Mouse (Mus musculus) large intestine, adult 2 months (tissue): ENCODE results near the gene Golga7b. TPM values are rescaled to one million over a fixed set of nuclear protein-coding genes. Genes with fewer than 3 reads are reported as not detected.

Source experiments
- DNase-seq: peaks from one replicate; pipeline ENCODE4 v3.0.0-alpha.2; 2012; ENCODE audit warnings: low read depth, low spot score
- WGBS: fragments of 180-500 bp; shearing (Covaris S2); methylation state at CpG from one replicate; pipeline ENCODE4 v1.1.7; 2018; 5-methylcytosine and 5-hydroxymethylcytosine counted together
- polyA plus RNA-seq: library from polyadenylated mRNA; depleted of rRNA; stranded (reverse); fragments of >200 nt; gene quantifications from 2 replicates; pipeline ENCODE4 v1.2.3, GENCODE M21; 2012

Gene Golga7b
- polyA plus RNA-seq, 1 experiment, result 0.76 TPM

DNA sequence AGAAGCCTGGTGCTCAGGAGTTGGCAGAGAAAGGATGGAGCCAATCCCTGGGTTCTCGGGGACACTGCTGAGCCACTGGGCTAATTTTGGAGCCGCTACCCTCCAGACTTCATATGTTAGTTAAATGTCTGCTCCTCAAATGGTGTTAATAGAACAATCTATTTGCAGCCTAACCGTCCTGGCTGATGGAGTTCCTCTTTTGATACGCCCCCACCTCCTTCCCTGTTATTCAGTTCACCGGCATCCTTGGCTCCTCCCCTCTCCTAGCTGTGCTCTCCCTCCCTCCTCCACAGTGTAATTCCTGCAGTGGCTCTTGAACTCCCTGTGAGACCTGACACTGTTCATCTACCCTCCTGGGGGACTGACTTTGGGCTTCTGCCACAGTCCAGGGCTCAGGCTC, 748 bp upstream of the Golga7b start:
- DNase-seq, result no peak
- 54% methylated on average over 5 of the region's 5 CpGs for WGBS

DNA sequence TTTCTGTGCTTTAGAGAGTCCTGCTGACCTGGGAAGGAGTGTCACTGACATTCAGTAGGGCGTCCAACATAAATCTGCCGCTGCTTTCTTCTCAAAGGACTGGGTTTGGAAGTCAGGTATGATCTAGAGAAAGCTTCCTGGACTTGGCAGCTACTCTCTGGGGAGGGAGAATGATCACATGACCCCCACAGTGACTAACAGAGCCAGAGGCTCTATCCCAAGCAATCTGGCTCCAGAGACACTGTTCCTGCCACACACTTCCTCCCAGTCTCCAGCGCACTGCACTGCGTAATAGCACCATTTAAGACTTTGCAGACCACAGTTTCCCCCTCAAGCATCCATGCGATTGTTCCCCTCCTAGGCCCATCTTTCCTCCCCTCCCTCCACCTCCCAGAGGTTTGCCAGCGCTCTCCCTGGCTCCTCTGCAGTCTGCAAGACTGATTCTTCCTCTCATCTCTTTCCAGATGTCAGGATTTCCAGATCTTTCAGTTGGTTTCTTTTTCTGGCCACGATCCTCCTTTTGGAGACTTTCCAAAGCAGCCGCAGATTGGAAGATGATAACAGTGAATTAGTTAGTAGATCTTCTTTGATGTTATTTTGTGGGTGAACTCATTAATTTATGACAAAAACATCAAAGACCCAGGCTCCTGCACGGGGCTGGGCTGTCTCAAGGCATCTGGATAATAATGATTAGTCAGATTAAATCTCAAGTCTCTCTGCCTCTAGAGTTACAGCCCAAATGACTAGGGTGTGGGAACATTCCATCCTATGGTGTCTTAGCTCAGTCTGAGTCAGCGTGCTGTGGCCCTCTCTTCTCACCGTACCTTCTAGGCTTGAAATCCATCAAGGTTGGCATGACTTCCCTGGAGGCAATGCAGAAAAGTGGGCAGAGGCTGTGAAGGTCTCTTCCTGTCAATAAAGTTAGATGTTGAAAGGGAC, 2.9 kb downstream of the Golga7b start:
- no peak for DNase-seq
- 57% methylated on average over 11 of the region's 11 CpGs for WGBS

DNA sequence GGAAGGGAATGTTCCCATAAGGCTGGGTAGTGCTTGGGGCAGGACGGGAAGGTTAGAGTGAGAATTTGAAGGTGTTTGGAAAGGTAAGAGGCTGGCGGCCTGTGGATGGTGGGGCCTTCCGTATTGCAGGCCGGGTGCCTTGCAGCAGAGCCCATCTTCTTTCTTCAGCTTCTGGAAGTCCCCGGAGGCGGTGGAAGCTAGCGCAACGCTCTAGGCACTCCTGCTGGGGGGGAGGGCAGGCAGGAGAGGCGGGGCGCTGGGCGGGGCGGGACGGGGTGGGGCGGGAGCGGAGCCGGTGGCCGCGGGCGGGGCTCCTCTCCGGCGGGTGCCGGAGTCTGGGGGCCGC, 8.0 kb downstream of the Golga7b start:
- no peak for DNase-seq
- 4% methylated on average over 14 of the region's 23 CpGs for WGBS

DNA sequence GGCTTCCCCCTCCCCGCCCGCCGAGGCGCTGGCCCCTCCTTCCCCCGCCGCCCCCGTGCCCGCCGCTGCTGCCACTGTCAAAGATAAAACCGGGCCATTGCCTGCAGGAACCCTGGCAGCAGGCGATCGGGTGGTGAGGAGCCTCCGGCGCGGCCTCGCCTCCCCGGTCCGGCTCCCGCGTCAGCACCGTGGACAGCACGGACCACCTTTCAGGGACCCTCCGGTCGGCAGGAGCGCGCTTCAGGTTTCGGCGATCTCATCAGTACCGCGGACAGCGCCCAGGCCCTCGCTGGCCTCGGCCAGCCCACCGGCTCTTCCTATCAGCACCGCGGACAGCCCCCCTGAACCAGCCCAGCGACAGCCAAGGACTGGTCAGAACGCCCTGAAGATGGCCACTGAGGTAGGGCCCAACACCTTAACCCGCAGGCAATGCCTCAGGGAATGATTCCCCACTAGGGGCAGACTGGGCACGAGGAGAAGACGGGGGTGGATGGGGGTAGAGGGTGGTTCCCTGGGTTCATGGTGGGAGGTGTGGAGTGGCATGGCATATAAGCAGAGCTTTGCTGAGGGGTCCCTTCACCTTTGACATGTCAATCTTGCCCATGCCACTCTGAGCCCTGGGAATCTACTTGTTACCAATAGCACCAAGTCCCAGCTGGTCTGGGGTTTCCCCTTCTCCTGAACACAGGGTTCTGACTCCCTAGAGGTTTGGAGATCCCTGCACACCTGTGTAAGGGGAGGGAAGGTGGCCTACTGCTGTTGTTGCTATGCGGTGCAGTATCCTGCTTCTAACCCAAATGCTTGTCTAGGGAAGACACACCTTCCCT, 8.6 kb downstream of the Golga7b start:
- DNase-seq, result no peak
- WGBS, result 3% methylated on average over 37 of the region's 42 CpGs

DNA sequence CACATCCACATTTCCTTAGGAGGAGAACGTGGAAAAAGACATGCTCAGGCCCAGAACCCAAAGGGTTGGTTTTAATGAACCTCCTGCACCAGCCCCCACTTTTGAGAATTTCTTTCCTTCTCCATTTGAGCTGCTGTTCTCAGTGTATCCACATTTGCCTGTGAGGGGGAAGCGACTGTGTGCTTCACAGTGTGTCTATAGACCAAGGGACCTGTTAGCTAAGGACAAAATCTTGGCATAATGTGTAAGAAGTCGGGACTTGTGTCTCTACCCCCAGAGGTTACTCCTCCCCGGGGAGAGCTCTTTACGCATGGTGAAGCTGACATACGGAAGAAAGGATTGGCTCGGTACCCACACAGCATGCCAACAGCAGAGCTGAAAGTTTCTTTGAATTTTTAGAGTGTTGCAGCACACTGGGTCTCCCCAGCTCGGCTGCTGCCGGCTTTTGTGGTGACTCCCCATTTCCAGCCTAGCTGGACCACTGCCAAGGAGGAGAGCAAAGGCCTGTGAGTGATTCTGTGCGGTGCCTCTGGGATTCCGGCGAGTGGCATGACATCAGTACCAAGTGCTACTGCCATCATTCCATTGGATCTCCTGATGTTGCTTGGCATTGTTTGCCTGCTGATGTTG, 9.4 kb downstream of the Golga7b start:
- no peak for DNase-seq
- WGBS, result 82% methylated on average over 12 of the region's 12 CpGs

DNA sequence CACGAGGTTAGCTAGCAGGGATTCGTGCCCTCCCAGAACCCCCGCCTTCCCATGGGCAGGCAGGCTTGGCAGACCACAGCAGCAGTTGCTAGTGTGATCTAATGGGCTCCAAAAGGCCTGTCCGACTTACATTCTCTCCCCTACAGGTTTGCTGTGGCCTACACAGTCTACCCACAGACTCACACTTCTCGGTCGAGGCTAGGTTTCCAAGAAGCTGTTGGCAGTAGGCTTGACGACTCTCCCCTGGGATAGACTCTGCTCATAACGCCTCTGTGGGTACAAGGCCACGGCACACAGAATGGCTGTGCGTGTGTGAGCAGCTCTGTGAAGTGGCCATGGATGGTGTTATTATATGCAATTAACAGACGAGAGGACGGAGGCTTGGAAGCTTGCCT, 9.9 kb downstream of the Golga7b start:
- WGBS, result 83% methylated on average over 12 of the region's 12 CpGs
- DNase-seq, result no peak

DNA sequence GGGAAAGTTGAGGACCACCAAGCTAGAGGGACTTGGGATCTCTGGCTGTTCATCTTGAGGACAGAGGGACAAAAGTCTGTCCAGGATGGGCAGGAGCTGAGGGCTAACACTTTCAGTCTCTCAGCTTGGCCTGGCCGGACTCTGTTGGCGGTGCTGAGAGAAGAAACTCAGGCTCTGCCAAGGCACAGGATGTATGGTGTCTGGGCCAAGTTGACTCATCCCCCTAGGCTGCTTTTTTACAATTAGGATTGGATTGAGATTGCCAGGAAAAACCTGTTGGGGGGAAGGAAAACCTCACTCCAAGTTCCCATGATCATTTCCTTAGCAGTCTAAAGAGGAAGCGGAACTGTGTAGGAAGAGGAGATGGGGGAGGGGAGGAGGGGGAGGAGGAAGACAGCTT, 10.7 kb downstream of the Golga7b start:
- no peak for DNase-seq
- 69% methylated on average over 3 of the region's 3 CpGs for WGBS

DNA sequence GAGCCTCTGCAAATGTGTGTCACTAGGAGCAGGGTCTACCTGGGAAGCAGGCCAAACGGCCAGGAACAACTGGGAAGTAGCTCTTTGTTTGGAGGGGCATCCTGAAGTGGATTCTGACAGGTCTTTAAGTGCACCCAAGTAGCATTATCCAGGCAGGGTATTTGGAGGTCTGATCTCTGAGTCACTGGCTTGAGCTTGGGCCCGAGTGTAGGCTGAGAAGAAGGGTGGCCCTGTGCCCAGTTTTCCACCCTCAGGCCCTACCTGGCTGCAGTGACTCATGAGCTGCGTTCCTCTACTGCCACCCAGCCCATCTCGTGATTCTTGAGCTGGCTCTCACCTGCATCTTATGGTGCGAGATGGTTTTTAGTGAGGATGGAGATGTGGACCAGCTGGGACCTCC, 11.2 kb downstream of the Golga7b start:
- 41% methylated on average over 5 of the region's 5 CpGs for WGBS
- DNase-seq, result no peak

DNA sequence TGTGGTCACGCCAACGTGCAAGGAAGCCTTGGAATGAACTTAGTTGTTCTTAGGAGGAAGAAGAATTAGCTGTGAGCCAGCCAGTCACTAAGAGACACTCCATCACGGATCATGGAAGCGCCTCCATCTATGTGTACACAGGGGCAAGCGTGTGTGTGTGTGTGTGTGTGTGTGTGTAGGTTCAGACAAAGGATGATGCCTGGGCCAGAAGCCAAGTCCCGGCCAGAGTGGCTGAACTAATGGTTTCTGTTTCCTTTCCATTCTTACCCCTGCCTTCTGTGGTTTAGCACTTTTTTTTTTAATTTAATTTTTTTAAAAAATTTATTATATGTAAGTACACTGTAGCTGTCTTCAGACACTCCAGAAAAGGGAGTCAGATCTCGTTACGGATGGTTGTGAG, 13.1 kb downstream of the Golga7b start:
- no peak for DNase-seq
- 58% methylated on average over 8 of the region's 8 CpGs for WGBS

DNA sequence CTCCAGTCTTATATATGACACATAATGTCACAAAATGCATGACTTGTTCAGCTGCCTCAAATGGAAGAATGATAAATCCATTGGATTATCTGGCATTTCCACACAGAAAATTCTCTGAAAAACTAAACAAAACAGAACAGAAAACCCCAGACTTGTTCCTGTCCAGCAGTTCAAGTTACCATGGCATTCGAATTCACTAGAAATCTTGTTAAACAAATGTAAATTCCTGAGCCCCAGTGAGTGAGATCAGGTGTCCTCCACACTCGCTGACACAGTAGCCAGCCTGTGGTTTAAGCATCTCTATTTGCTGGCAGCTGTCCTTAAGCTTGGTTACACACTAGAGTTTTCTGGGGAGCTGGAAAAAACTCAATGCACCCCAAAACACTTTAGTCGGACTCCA, 16.1 kb downstream of the Golga7b start:
- no peak for DNase-seq
- WGBS, result 32% methylated on average over 3 of the region's 3 CpGs

DNA sequence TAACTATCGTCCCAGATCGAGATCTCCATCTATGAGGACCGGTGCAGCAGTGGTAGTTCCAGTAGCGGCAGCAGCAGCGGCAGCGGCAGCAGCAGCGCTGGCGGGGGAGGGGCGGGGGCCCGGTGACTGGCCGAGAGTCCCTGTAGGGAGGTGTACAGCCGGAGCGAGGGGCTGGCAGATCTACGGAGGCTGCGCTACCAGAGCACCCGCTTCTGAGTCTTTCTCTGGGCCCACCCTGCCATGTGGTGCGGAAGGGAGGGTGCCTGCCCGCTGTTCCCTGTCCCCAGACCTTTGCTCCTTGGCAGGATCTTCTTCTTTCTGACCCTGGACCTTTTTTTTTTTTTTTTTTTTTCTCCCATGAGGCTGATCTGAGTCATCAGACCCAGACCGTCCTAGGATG, 21.0 kb downstream of the Golga7b start:
- DNase-seq, result no peak
- 7% methylated on average over 19 of the region's 19 CpGs for WGBS

DNA sequence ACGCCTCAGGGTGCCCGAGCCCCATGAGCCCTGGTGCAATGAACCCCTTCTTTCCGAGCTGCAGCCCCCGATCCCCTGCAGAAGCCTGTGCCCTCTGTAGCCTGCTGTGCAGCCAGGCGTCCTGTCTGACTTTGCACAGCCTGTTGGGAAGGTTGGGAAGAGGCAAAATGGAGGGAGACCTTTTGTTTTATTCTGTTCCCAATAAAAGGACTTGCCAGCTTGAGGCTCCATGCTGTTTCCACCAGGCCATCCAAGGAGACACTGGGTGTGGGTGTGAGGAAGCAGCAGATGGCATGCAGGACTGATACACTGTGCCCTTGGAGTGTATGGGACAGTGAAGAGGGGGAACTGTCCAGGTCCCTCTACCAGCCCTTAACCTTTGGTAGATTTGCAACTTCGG, 22.7 kb downstream of the Golga7b start:
- WGBS, result 70% methylated on average over 6 of the region's 6 CpGs
- no peak for DNase-seq

DNA sequence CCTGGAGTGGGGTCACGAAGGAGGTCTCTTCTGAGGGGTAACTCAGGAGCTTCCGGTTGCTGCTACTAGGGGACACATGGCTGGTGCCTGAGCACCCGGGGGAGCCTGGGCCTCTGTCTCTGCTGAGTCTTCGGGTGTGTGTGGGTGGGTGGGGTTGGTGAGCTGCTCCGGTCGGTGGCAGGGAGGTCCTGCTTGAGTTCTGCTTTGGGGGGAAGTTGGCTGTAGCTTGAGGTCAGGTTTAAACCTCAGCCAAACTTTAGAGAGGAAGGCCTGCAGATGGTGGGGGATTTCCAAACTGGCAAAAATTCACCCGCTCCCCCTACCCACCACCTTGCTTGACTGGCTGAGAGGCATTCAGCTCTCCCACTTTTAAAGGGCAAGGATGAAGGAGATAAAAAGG, 23.8 kb downstream of the Golga7b start:
- 75% methylated on average over 7 of the region's 7 CpGs for WGBS
- no peak for DNase-seq

DNA sequence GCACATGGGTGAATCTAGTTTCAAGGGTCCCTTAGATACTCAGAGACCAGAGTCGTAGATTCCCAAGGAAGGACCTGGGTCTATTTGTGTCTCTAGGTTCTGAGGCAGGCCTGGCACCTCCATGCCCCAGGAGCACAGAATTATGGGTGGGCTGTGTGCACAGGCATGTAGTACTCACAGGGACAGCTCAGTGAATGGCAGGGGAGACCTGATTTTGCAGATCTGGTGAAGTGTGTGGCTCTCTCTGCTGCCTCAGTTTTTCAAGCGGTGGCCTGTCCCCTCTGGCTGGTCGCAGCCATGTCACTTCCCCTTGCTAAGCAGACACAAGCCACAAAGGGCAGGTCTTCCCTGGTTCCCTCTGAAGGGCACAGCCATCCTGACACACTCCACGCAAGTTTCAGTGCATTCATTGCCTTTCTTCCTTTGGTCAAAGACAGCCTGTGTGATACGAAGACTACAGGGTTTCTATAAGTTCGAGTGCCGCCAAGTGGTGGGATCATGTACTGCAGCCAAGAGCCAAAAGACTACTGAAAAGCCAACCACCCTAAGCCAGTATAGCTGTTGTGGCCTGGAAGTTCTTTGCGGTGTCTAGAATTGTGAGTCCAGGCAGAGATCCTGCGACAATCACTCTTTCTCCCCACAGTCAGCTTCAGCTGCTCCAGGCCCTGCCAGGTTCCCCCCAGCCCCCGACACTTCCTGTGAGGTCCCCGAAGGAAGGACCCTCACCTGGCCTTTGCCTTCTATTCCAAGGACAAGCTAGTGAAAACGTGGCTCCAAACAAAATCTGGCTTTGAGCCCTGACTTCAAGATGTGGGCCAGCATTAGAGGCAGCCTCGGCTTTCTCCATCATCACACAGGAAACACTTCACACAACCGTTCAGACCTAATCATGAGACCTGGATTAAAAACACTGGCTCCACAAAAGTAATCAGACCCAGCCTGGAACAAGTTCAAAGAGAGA, 24.9 kb downstream of the Golga7b start:
- 41% methylated on average over 14 of the region's 14 CpGs for WGBS

DNA sequence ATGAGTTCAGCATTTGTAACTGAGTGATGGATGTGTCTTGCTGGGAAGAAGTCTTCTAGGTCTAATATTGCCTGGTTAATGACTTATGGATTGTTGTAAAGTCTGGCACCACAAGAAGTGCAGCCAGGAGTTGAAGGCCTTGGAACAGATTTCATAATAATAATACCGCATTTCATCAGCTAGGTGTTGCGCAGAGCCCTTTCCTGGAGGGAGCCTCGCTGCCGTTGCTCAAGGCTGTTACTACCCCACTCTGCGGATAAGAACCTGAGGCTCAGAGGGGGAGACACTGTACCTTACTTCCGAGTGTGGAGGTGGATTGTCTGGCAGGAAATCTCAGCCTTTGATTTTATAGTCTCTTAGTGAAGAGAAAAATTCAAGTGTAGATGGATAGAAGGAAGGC, 29.9 kb downstream of the Golga7b start:
- 64% methylated on average over 6 of the region's 6 CpGs for WGBS
- DNase-seq, result no peak

More for the DNA sequence above, 24.9 kb downstream of the Golga7b start:
- DNase-seq, result peak; percentile 50

DNA sequence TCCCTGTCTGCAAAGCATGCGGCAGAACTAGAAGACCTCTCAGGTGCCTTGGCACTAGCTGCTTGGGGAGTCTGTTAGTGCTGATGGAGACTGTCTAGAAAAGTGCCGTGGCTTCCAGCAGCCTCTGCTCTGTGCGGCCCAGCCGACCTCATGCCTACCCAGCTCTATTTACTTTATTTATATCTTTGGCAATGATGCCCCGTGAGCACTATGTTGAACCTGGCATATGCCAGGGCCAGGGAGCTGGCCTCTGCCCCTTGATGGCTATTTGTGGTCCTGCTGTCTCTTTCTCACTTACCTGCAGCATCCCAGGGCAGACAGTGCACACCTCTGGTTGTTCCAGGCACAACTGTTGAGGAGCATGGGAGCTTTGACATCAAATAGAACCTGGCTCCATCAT, 31.1 kb downstream of the Golga7b start:
- no peak for DNase-seq
- 45% methylated on average over 5 of the region's 5 CpGs for WGBS

DNA sequence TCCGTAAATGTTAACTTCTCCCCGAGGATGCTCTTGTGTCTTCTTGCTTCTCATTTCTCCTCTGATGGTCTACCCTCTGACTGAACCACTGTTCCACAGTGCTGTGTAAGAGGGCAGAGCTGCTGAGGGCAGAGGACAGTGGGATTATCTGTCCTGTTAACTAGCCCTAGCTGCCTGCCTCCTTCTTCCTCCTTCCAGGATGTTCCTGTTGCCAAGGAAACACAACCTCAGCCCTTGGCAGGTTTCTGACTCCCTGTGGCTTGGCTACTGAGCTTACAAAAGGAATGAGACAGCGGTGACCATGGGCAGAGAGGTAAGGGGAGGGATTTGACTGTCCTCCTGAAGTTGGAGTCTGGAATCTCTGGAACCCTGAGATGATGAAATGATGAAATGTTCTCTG, 32.2 kb downstream of the Golga7b start:
- no peak for DNase-seq
- 64% methylated on average over 3 of the region's 3 CpGs for WGBS

DNA sequence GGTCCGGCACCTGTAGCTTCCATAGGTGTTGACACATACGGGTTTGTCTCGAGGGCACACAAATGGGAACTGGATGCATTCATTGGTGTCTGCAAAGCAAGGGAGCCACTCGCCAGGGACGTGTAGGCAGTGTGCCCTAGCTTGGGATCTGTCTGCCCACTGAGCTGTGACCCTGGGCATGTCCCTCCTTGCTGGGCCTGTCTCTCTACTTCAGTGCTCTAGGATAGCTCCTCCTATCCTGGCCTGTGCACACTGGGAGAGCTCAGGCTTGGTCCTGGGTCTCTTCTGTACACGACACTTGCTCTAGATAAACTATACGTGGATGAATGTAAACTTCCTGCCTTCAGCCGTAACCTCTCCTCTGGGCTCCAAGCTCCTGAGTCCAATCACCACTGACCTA, 36.8 kb downstream of the Golga7b start:
- DNase-seq, result no peak
- WGBS, result 52% methylated on average over 8 of the region's 8 CpGs

DNA sequence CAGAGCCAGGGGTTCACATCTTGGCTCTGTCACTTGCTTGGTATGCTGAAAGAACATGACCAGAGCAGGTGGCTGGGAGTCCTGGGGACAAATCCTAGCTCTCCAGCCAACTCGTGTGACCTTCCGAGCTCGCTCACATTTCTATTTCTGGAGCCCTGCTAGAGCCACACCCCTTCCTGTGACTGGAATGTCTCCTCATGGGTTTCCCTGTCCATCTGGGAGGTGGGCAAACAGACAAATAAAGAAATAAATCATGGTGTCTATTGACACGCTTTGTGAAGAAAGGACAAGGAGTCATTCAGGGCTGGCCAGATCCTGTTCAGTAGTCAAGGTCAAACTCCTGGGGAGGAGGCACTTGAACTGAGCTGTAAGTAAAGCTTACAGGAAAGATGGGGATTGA, 41.0 kb downstream of the Golga7b start:
- DNase-seq, result no peak
- WGBS, result 18% methylated on average over 4 of the region's 4 CpGs
